Mouse (Mus musculus) urinary bladder, postnatal 4 days (tissue): ENCODE data around the gene Gm10944.

Experiments
- DNase-seq, 2 experiments: peaks; one replicate each; pipeline ENCODE4 v3.0.0; 2021 to 2022; ENCODE audit warnings: low spot score in 2 of 2

Gm10944 gene

DNA sequence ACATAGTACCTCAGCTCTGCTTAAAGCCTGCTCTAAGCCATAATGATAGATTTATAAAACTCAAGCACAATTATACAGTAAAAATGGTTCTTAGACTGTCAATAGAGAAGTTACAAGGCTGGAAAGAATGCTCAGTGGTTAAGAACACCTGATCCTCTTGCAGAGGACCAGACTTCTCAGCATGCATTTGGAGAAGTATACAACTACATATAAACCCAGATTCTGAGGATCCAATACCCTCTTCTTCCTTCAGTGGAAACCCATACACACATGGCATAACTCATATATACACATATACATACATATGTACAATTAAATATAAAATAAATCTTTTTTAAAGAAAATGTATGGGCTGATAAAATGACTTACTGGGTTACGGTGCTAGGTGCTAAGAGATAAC is at the start of gene Gm10944:
Gene Gm10944 (plus strand): TSS at position 301 of the 400 bp plus-strand sequence.
- DNase-seq: no peak

DNA sequence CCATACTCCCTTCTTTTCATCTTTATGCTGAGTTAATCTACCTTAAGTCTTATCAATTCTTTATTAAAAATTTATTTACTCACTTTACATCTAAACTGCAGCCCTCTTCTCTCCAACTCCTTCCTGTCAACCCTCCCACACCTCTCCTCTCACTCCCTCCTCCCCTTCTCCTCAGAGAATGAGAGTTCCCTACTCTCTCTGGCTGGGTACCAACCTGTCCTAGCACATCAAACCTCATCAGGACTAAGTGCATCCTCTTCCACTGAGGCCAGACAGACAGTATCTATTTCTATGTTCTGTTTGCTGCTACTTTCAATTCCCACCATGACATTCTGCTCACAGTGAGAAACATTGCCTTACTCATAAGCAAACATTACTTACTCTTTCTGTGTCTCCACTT is 25.2 kb upstream of the Gm10944 start:
- DNase-seq: no peak

DNA sequence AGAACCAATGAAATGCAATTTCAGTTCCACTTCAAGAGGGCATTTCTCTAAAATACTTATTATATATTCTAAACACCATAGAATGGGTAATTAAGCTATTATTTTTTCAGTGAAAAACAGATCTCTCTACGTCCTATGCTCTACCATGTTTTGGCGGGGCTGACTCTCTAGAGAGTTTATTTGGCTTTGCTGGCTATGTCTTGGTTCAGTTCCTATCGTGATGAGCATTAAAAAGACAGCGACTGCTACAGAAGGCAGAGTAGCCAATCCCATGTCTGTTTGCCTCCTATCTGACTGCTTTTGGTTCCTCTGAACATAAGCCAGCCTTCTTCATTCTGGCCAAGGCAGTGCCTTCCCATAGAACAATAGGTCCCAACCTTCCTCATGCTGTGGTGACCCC is 24.5 kb upstream of the Gm10944 start:
- DNase-seq: no peak

DNA sequence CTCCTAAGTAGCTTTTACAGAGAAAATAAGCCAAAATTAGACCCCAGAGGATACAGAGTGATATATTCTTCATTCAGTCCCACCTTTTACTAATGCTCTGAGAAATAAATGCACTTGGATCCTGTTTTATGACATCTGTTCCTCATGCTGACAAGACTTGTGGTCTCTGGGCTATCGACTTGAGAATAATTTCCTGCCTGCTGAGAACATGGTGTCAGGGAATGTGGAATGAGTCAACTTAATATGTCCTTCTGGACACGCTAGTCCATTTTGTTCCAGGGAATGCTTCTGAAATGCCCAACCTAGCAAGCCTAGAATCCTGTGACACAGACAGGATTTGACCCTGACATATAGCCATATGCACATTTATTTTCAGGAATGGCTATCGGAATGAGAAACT is 22.0 kb upstream of the Gm10944 start:
- no peak for DNase-seq

DNA sequence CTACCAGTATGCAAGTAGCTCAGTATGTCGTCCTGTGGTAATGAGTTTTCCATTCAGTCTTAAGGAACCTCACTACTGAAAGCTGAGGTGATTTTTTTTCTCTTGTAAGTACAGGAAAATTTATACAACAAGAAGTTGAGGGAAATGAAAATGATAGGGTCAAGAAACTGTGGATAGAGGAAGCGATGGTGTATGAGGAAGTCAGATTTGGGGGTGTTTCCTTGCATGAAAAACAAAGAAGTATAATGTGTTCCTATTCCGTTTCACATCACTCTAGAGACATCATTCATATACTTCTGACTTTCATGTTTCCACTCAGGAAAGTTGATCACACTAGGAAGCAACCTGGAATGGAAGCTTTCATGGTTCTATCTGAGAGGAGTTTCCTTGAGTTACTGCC is 21.2 kb upstream of the Gm10944 start:
- DNase-seq: no peak

DNA sequence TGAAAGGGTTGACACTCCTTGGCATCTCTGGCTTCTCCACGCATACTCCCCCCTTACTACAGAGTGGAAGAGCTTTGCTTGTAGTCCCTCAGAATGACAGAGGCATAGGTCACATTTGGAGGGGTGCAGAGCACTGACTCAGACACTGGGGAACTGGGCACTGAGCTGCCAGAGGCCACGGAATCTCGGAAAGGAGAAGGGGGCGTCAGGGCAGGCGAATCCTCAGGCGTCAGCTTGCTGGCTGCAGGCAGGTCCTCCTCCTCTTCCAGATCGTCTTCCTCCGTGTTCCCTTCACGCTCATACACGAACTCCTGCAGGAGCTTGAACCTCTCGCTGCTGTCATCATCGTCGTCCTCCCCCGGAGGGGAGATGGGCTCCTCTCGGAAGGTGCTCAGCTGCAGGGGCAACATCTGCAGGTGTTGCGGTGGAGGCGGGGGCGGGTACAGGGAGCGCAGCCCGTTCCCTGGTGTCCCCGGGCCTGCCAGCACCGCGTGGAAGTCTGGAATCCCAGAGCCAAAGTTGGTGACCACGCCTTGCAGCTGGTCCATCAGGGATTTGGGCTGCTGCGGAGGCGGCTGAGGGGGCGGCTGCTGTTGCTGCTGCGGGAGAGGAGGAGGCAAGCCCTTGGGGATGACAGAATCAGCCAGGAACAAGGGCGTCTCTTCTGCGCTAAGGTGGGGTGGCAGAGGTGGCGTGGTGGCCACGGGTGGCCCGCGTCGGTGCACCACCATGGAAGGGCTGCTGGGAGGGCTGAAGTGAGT is 7.9 kb downstream of the Gm10944 start:
- peak in 1 of 2 experiments; percentile 60 for DNase-seq

DNA sequence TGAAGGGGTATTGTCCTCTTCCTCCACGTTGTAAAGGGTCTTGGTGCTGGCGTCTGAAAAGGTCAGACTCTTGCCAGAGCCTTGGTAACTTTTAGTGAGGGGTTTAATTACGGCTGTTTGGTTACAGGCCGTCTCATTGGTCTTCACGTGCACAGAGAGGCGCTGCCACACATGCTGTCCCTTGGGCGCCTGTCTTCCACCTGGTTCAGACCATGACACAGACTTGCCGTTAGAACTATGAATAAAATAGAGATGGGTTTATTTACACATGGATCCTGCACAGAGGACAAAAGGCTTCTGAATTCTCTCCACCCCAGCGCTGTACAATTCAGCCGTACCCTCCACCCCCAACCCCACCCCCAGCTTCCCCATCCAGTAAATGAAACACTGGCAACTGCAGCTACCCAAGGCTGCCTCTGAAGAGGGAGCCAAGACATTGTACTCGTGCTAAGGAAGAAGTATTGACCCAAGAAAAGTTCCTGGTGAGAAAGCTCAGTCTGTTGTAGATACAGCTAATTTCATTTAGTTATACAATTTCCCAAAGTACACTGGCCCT is 8.6 kb downstream of the Gm10944 start:
- no peak for DNase-seq

DNA sequence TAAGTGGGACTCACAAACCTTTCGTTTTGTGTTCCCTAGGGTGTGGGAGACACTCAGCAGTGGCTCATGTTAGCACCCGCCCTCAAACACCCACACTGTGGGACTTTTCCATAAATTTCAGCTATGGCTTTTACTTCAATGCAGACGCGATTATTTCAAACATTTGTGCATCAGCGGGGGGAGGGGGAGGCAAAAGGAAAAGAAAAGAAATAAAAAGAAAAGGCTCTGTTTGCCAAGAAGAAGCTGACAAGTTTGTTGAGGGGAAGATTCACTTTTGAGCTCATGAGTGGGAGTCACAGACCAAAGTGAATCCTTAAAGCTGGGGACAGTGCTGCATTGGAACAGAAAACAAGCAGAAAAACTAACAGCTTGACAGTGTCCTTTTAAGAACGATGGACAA is 16.3 kb downstream of the Gm10944 start:
- DNase-seq: no peak

DNA sequence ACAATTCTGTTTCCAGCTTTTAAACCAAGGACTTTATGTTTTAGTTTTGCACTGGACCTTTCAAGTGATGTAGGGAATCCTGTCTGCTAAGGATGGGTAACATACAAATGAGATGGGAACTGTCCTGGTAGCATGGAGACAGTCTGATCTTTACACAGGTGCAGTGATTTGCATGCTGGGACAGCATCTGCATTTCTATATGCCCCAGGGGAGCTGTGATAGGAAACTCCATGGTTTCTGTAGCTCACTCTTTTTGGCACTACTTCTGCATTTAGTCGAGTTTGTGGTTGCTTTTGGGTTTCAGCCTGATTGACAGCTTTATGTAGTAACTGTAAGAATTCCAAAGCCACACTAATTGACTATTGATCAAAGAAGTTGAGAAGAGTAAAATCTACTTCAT is 19.8 kb downstream of the Gm10944 start:
- no peak for DNase-seq

DNA sequence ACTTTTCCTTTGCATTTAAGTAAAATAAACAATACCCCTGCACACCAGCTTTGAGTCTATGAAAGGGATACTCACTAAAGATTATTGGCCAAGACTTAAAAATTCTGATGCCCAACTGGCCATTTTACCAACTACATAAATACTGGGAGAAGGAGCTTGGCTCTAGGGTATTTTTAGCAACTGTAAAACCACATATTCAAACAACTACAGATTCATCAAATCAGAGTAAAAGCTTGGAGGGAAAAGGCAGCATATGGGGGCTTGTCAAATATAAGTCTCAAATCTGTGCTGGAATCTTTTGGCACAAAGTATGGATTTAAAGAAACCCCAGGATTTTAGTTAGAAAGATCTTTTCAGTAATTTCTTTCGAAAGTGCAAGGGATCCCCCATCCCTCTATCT is 20.2 kb downstream of the Gm10944 start:
- no peak for DNase-seq

DNA sequence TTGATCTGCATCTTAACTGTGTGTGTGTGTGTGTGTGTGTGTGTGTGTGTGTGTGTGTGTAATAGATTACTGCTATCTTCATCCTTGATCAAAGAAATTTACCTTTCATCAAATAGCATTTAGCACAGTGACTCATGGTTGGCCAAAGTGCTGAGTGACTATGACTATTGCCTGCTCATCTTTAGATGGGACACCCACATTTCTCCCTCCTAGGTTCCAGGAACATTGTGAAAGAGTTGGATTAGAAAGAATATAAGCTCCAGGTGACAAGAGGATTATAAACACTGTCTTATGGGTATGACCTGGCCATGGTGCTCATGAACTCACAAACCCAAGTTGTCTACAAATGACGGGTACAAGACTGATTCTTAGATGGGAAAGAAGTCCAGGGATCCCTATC is 26.9 kb downstream of the Gm10944 start:
- no peak for DNase-seq

DNA sequence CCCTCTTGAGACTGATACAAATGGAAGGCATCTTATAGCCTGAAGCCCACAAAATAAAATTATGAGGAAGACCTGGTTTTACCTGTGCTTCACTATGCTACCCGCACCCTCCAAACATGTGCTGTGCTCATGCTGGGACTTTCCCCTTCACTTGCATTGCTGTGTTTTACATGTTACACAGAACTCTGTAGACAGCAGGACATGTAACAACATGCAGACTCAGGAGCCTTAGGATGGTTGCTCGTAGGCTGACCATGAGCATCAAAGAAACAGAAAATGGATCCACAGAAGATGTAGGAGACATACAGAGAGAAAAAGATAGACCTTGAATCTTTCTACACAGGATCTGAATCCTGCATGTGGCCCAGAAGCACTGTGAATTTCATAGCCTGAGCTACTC is 29.2 kb downstream of the Gm10944 start:
- DNase-seq: no peak

DNA sequence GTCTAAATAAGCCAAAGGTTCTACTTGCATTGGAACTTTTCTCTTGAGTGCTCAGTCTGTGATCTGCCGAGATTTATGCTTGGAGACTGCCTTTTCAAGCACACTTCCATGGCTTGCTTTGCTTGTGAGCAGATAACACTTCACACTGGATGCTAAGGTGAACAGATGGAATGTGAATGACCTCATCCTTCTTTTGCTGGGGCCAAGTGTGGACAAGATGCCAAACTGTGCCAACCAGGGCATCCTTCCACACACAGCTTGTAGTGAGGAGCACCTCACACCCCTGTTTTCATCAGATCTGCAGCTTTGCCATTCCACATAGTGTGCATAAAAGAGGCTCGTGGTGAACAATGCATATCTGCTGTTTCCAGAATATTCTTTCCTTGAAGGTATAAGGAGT is 29.7 kb downstream of the Gm10944 start:
- no peak for DNase-seq

DNA sequence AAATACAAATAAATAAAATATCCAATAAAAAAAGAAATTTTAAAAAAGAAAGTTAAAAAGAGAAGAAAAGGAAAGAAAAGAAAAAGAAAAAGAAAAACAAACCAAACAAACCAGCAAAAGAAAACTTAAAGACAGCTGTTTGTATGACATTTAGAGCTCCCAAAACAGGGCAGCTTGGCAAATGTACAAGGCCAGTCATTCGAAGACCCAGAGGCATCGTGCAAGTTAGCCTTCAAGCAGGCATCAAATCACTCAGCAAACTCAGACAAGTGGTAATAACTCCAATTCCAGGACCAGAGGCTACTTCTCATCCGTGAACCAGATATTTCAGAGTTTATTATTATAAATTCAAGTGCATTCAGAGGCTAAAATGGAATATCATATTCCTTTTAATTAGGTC is 45.4 kb downstream of the Gm10944 start:
- no peak for DNase-seq
